Mouse (Mus musculus): ENCODE results near the gene Mup19.
"Not testable (repeated sequence)": the region's sequence is repeated elsewhere in the genome, so short reads cannot be mapped to it uniquely, and the experiment has no call there.

Mup19 gene

GRCm38 (mm10) chr4:61782169-61782568, at the start of gene Mup19:
Gene Mup19, minus strand, starts transcription at chr4:61782269.
- DNase-seq (ENCODE audit: low spot score in 2 of 2) = not testable (repeated sequence)

- no peak for DNase-seq (ENCODE audit: low spot score in 2 of 2)
Observed at GRCm38 (mm10) chr4:61829211-61829610, 47.1 kb upstream of the Mup19 start.

- DNase-seq (ENCODE audit: low spot score in 2 of 2) = no peak
Observed at GRCm38 (mm10) chr4:61823185-61823584, 41.1 kb upstream of the Mup19 start.

- DNase-seq (ENCODE audit: low spot score in 2 of 2) = not testable (repeated sequence)
Observed at GRCm38 (mm10) chr4:61822541-61822940, 40.5 kb upstream of the Mup19 start.

GRCm38 (mm10) chr4:61815602-61816001, 33.5 kb upstream of the Mup19 start:
- DNase-seq (ENCODE audit: low spot score in 2 of 2) = no peak

- no peak for DNase-seq (ENCODE audit: low spot score in 2 of 2)
Observed at GRCm38 (mm10) chr4:61813435-61813834, 31.4 kb upstream of the Mup19 start.

GRCm38 (mm10) chr4:61811193-61811592, 29.1 kb upstream of the Mup19 start:
- peak in 1 of 2 experiments; percentile 12 for DNase-seq (ENCODE audit: low spot score in 2 of 2)

- not testable (repeated sequence) for DNase-seq (ENCODE audit: low spot score in 2 of 2)
Observed at GRCm38 (mm10) chr4:61808926-61809325, 26.9 kb upstream of the Mup19 start.

- DNase-seq (ENCODE audit: low spot score in 2 of 2) = not testable (repeated sequence)
Observed at GRCm38 (mm10) chr4:61789699-61790098, 7.6 kb upstream of the Mup19 start.

GRCm38 (mm10) chr4:61784231-61784630, 2.2 kb upstream of the Mup19 start:
- DNase-seq (ENCODE audit: low spot score in 2 of 2) = not testable (repeated sequence)
